In the genomic region with DNA sequence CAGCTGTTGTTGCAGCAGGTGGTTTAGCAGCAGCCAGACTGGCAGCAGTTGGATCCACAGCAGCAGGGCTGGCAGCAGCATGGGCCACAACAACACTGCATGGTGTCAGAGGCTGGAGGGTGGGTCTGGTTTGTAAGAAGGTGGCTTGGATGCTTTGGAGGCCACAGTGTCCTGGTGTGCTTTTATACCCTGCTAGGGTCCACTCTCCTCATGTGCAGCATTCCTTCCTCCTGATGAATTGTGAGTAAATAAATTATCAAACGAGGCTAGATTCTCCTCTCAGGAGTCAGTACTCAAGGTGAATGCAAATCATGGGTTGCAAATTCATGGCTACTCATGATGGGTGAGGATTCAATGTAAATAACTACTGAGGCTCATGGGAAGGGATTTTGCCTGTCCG, we compare ENCODE assay signal across 16 mouse cellular contexts.
"Had no signal": no experiment of that assay in that cellular context is flagged by ENCODE, and none has a peak within 500 bp of the region (broad histone marks: within the 10 kb centered on the region; RNA-seq: fewer than 3 reads in every experiment).

A gene (minus strand): TSS at position 101 of the 400 bp plus-strand sequence.

- DNase-seq: heart, postnatal 10 days; heart, postnatal 14 days; heart, postnatal 36 days; heart, postnatal 4 days; kidney, adult 11 months; kidney, adult 18-20 months; kidney, adult 2 months; kidney, adult 8-10 months; kidney, adult 9 months; kidney, postnatal 10 days; kidney, postnatal 14 days; kidney, postnatal 25 days; kidney, postnatal 36 days; kidney, postnatal 4 days; layer of hippocampus, adult 9-11 months; layer of hippocampus, postnatal 36 days had no signal
